Mouse (Mus musculus) spleen, adult 2 months (tissue): ENCODE data around the gene Rbms3.

Experiments used
- CTCF ChIP-seq: fragments of 200-500 bp; IDR thresholded peaks from 2 replicates; pipeline ENCODE4 v1.5.1; 2011; ENCODE audit warnings: mild to moderate bottlenecking, inconsistent platforms; ENCODE audit not compliant: insufficient read depth, insufficient read length, insufficient replicate concordance; ENCODE audit errors: extremely low read depth
- POLR2A ChIP-seq: fragments of 200-500 bp; IDR thresholded peaks from 2 replicates; pipeline ENCODE4 v1.6.1; 2011; ENCODE audit warnings: low read depth, low read length, inconsistent platforms

DNA sequence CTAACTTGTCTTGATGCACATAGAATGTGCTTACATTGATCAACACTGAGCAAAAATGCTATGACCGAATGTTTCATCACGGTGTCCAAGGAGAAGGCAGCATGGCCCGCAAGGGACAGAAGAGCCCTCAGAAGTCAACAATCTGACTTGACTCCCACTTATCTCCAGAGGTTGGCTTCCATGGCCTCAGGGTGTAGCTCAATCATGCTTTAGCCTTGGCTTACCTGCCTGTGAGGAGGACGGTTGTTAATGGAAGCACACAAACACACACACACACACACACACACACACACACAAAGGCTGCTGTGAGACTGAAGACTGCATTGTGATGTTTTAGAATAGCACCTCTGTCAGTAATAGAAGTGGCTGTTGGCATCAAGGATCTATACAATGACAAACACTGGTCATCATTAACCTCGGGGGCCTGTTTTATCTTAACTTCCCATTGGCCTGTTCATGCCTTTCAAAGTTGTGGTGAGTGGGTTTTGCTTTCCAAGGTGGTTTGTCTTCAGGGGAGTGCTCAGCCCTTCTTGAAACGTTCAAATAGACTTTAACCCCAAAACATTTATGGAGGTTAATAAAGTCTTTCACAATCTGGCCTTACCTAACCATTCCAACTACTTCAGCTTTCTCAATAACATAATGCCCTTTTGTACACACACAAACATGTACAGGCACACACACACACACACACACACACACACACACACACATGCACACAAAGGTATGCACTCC is 771.7 kb downstream of the Rbms3 start:
- TF ChIP-seq POLR2A, result no peak
- no peak for TF ChIP-seq CTCF
